Mouse (Mus musculus): ENCODE data around the gene Asb2. TPM values are rescaled to one million over a fixed set of nuclear protein-coding genes. Genes with fewer than 3 reads are reported as not detected.
A peak's percentile ranks its signal among the peaks of the same experiment; 100 is the strongest.

Gene Asb2
- polyA plus RNA-seq, 1 experiment = 2.7 TPM

GRCm38 (mm10) chr12:103388505-103389347, 32.9 kb upstream of the Asb2 start, which contains the start of gene Otub2:
Gene Otub2 (plus strand): TSS chr12:103388682.
- WGBS = under 1% methylated on average over 58 of the region's 58 CpGs
- peak; percentile 49; the same call in 1 of the 2 replicates for TF ChIP-seq POLR2A (IDR thresholded peaks at IDR 0.05; ENCODE audit: borderline replicate concordance, insufficient read depth, low read length)
- no peak for TF ChIP-seq CTCF (IDR thresholded peaks at IDR 0.05; ENCODE audit: borderline replicate concordance, insufficient read depth, low read depth, low read length)
- H3K27me3 ChIP-seq (ENCODE audit: control insufficient read depth, insufficient read depth, low read length) = no peaks in the 10 kb centered on the region
- peaks cover 21% of the 10 kb centered on the region for H3K4me1 ChIP-seq (ENCODE audit: control insufficient read depth, insufficient read depth, low read length)
- peak within 1 kb of the TSS; percentile 80 for H3K4me3 ChIP-seq (replicated peaks; ENCODE audit: insufficient read depth, low read depth, low read length)
- H3K27ac ChIP-seq (ENCODE audit: insufficient read depth, low read length) = no peak within 1 kb of the TSS
- peak; percentile 97 to 98 for DNase-seq

GRCm38 (mm10) chr12:103380226-103380625, 24.4 kb upstream of the Asb2 start:
- Histone ChIP-seq H3K4me1 (ENCODE audit: control insufficient read depth, insufficient read depth, low read length) (no peaks in the 10 kb centered on the region), H3K4me3 (replicated peaks; ENCODE audit: insufficient read depth, low read depth, low read length) (no peak overlapping the region), H3K27ac (ENCODE audit: insufficient read depth, low read length) (no peak overlapping the region), H3K27me3 (ENCODE audit: control insufficient read depth, insufficient read depth, low read length) (no peaks in the 10 kb centered on the region)
- TF ChIP-seq POLR2A (IDR thresholded peaks at IDR 0.05; ENCODE audit: borderline replicate concordance, insufficient read depth, low read length) (no peak), CTCF (IDR thresholded peaks at IDR 0.05; ENCODE audit: borderline replicate concordance, insufficient read depth, low read depth, low read length) (no peak)
- DNase-seq = no peak
- WGBS = 82% methylated on average over 4 of the region's 4 CpGs

GRCm38 (mm10) chr12:103376774-103377173, 21.0 kb upstream of the Asb2 start:
- H3K27ac ChIP-seq (ENCODE audit: insufficient read depth, low read length) = no peak overlapping the region
- H3K4me1 ChIP-seq (ENCODE audit: control insufficient read depth, insufficient read depth, low read length) = no peaks in the 10 kb centered on the region
- DNase-seq = no peak
- no peaks in the 10 kb centered on the region for H3K27me3 ChIP-seq (ENCODE audit: control insufficient read depth, insufficient read depth, low read length)
- TF ChIP-seq POLR2A (IDR thresholded peaks at IDR 0.05; ENCODE audit: borderline replicate concordance, insufficient read depth, low read length) (no peak), CTCF (IDR thresholded peaks at IDR 0.05; ENCODE audit: borderline replicate concordance, insufficient read depth, low read depth, low read length) (no peak)
- 24% methylated on average over 4 of the region's 4 CpGs for WGBS
- no peak overlapping the region for H3K4me3 ChIP-seq (replicated peaks; ENCODE audit: insufficient read depth, low read depth, low read length)

GRCm38 (mm10) chr12:103376124-103376523, 20.3 kb upstream of the Asb2 start:
- no peak for TF ChIP-seq CTCF (IDR thresholded peaks at IDR 0.05; ENCODE audit: borderline replicate concordance, insufficient read depth, low read depth, low read length)
- TF ChIP-seq POLR2A (IDR thresholded peaks at IDR 0.05; ENCODE audit: borderline replicate concordance, insufficient read depth, low read length) = no peak
- no peak overlapping the region for H3K4me3 ChIP-seq (replicated peaks; ENCODE audit: insufficient read depth, low read depth, low read length)
- WGBS = 29% methylated on average over 5 of the region's 5 CpGs
- no peak overlapping the region for H3K27ac ChIP-seq (ENCODE audit: insufficient read depth, low read length)
- no peaks in the 10 kb centered on the region for H3K27me3 ChIP-seq (ENCODE audit: control insufficient read depth, insufficient read depth, low read length)
- no peaks in the 10 kb centered on the region for H3K4me1 ChIP-seq (ENCODE audit: control insufficient read depth, insufficient read depth, low read length)
- DNase-seq = no peak

- Histone ChIP-seq H3K27me3 (ENCODE audit: control insufficient read depth, insufficient read depth, low read length) (no peaks in the 10 kb centered on the region), H3K4me1 (ENCODE audit: control insufficient read depth, insufficient read depth, low read length) (no peaks in the 10 kb centered on the region), H3K27ac (ENCODE audit: insufficient read depth, low read length) (no peak overlapping the region), H3K4me3 (replicated peaks; ENCODE audit: insufficient read depth, low read depth, low read length) (no peak overlapping the region)
- TF ChIP-seq CTCF (IDR thresholded peaks at IDR 0.05; ENCODE audit: borderline replicate concordance, insufficient read depth, low read depth, low read length) (no peak), POLR2A (IDR thresholded peaks at IDR 0.05; ENCODE audit: borderline replicate concordance, insufficient read depth, low read length) (no peak)
- 77% methylated on average over 8 of the region's 8 CpGs for WGBS
- no peak for DNase-seq
Measured at GRCm38 (mm10) chr12:103373530-103374236, 17.9 kb upstream of the Asb2 start.

GRCm38 (mm10) chr12:103371711-103372110, 15.9 kb upstream of the Asb2 start:
- DNase-seq = peak; percentile 37 to 48
- Histone ChIP-seq H3K4me1 (ENCODE audit: control insufficient read depth, insufficient read depth, low read length) (no peaks in the 10 kb centered on the region), H3K4me3 (replicated peaks; ENCODE audit: insufficient read depth, low read depth, low read length) (no peak overlapping the region), H3K27ac (ENCODE audit: insufficient read depth, low read length) (no peak overlapping the region), H3K27me3 (ENCODE audit: control insufficient read depth, insufficient read depth, low read length) (no peaks in the 10 kb centered on the region)
- TF ChIP-seq POLR2A (IDR thresholded peaks at IDR 0.05; ENCODE audit: borderline replicate concordance, insufficient read depth, low read length) (no peak), CTCF (IDR thresholded peaks at IDR 0.05; ENCODE audit: borderline replicate concordance, insufficient read depth, low read depth, low read length) (peak; percentile 65)
- 26% methylated on average over 6 of the region's 6 CpGs for WGBS

GRCm38 (mm10) chr12:103370861-103371260, 15.1 kb upstream of the Asb2 start:
- TF ChIP-seq CTCF (IDR thresholded peaks at IDR 0.05; ENCODE audit: borderline replicate concordance, insufficient read depth, low read depth, low read length) (no peak), POLR2A (IDR thresholded peaks at IDR 0.05; ENCODE audit: borderline replicate concordance, insufficient read depth, low read length) (no peak)
- 89% methylated on average over 4 of the region's 4 CpGs for WGBS
- H3K27ac ChIP-seq (ENCODE audit: insufficient read depth, low read length) = no peak overlapping the region

More at GRCm38 (mm10) chr12:103370861-103371260, 15.1 kb upstream of the Asb2 start:
- Histone ChIP-seq H3K27me3 (ENCODE audit: control insufficient read depth, insufficient read depth, low read length) (no peaks in the 10 kb centered on the region), H3K4me1 (ENCODE audit: control insufficient read depth, insufficient read depth, low read length) (no peaks in the 10 kb centered on the region), H3K4me3 (replicated peaks; ENCODE audit: insufficient read depth, low read depth, low read length) (no peak overlapping the region)
- DNase-seq = no peak

Measured in cerebellum, adult 2 months (tissue).